Mouse (Mus musculus) v-Abl transformed pro-B cells (cell line): Measurements from ENCODE around the gene Col18a1.

Experiments used
- in situ Hi-C, 2 experiments: fragments of 400-800 bp; cut with MboI; formaldehyde crosslinking; loops; one replicate each; pipeline ENCODE4 v1.15.1; 2025; ENCODE audit not compliant: unreplicated experiment in 2 of 2

Col18a1 gene

GRCm38 (mm10) chr10:77142328-77142727 is 24.0 kb downstream of the Col18a1 start:
- in situ Hi-C loops, result no loop called here

DNA sequence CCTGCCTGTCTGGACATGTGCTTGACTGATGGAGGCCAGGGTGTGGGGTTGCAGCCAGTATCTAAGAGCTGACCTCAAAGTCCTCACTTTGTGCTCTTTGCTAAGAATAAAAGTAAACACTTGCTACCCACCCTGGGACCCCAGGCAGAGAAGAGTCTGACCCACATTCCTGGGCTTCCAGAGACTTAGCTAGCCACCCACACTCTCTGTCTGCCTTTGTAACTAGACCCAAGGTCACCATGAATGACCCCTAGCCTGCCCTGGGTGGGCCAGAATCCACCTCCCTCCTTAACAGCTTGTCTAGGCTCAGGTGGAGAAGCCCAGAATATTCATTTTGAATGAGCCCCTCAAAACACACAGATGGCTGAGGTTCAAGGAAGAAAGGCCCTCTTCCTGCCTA is 28.0 kb downstream of the Col18a1 start:
- in situ Hi-C loops, result loop anchor here (10.0 kb wide), 2 partner anchors 116 to 376 kb away; partner anchors contain the start of genes Fam207a (in 1 of the 2) and Pofut2 (in 1 of the 2)

DNA sequence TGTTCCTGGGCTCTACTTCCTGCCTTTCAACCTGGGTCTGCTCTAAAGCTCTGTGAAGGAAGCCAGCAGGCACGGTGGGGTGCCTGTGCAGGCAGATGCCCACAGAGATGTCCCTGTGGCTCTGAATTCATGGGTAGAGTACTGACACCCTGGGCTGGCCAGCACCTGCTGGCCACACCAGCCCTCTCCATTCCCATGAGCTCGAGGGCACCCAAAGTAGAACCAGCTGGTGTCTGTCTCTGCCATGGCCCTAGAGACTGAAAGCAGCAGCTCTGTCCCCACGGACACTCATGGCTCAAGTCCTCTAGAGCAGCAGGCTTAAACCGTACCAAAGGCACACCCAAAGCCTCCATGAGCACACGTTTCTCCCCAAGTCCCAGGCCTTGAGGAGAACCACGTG is 30.1 kb downstream of the Col18a1 start:
- in situ Hi-C loops, result loop anchor here (10.0 kb wide), 2 partner anchors 119 to 379 kb away; partner anchors contain the start of genes Fam207a (in 1 of the 2) and Pofut2 (in 1 of the 2)

GRCm38 (mm10) chr10:77135274-77135829 is 31.0 kb downstream of the Col18a1 start:
- in situ Hi-C loops, result loop anchor here (10.0 kb wide), 2 partner anchors 119 to 379 kb away; partner anchors contain the start of genes Fam207a (in 1 of the 2) and Pofut2 (in 1 of the 2)

- in situ Hi-C loops, result loop anchor here (5.0 to 10.0 kb wide), 5 partner anchors 120 to 380 kb away; partner anchors contain the start of genes Fam207a (in 1 of the 2) and Pofut2 (in 1 of the 2)
Observed at GRCm38 (mm10) chr10:77134807-77135152, 31.6 kb downstream of the Col18a1 start.

DNA sequence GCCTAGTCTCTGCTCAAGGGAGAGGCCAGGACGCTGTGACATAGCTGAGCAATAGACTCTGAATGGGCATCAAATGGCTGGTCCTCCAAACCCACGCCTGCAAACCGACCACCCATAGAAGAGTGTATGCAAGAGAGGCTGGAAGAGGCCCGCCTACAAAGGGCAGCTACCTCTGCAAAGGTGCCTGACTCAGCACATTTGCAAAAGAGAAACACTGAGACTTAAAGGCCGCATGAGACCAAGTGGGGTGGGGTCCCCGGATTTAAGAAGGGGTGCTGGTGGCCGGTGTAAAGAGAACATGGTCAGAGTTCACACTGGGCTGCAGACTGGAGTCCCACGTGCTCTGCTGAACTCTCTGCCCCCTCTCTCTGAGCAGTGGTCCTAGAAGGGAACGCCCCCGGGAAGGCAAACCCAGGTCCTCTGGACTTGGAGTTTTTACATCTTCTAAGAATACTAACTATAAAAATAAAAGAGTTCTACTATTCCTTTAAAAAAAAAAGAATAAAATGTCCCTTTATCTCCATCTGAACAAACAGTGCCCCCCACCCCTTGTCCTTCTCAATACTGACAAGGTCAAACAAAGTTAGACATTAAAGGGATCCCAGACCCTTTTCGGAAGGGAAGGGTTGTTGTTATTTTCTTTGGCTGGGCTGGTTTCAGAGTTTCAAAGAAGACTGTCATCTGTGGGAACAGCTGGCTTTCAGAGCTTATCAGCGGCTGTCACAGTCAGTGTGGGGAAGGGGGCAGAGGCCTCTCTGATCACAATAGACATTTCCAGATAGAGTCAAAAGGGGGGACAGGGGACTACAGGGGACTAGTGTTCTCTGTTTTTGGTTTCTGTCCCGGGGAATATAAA is 32.2 kb downstream of the Col18a1 start:
- in situ Hi-C loops, result loop anchor here (5.0 to 10.0 kb wide), 5 partner anchors 121 to 381 kb away; partner anchors contain the start of genes Fam207a (in 1 of the 2) and Pofut2 (in 1 of the 2)

DNA sequence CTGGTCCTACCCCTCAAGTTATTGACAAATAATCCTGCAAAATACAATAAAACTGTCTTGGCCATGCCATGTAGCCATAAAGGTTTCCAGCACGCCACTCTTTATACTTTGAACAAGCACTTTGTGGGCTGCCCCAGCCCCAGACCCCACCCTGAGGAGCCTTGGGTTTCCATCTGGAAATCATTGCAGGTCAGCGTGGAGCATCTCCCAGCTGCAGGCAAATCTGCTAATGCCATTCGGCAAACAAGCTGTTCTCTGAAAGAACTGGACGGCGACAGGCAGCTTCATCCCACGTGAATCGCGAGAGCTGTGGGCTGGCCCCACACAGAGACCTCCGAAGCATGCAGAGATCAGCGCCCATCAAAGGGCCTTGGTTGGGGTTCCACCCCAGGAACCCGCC is 34.2 kb downstream of the Col18a1 start:
- in situ Hi-C loops, result loop anchor here (5.0 to 10.0 kb wide), 5 partner anchors 123 to 383 kb away; partner anchors contain the start of genes Fam207a (in 1 of the 2) and Pofut2 (in 1 of the 2)

- in situ Hi-C loops, result loop anchor here (5.0 to 10.0 kb wide), 5 partner anchors 123 to 383 kb away; partner anchors contain the start of genes Fam207a (in 1 of the 2) and Pofut2 (in 1 of the 2)
Observed at GRCm38 (mm10) chr10:77131536-77131935, 34.8 kb downstream of the Col18a1 start.

DNA sequence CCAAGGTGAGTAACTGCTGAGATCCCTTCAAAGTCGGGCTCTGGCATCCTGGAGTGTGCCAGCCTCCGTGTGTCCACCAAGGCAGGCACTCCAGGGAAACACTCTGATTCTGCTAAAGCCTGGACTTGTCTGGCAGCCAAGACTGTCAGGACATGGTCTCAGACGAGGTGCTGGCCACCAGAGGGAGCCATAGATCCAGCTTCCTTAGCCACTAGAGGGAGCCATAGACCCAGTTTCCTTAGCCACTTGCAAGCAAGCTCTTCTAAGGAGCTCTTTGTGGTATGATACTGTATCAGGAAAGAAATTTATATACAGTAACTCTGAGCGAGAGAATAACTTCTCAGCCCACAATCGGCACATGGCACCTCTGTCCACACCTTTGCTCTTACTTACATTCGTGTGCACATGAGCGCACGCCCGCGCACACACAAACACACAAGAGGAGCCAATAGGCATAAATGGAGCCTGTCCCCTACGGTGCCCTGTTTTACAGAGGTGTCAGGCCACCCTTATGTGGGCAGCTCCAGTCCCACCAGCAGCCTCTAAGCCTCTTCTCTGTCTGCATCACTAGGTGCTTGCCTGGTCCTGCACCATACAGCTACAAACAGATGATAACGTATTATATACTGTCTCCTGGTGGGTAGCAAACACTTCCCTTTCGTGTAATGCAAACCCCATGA is 35.6 kb downstream of the Col18a1 start:
- in situ Hi-C loops, result loop anchor here (5.0 to 10.0 kb wide), 5 partner anchors 124 to 384 kb away; partner anchors contain the start of genes Fam207a (in 1 of the 2) and Pofut2 (in 1 of the 2)

DNA sequence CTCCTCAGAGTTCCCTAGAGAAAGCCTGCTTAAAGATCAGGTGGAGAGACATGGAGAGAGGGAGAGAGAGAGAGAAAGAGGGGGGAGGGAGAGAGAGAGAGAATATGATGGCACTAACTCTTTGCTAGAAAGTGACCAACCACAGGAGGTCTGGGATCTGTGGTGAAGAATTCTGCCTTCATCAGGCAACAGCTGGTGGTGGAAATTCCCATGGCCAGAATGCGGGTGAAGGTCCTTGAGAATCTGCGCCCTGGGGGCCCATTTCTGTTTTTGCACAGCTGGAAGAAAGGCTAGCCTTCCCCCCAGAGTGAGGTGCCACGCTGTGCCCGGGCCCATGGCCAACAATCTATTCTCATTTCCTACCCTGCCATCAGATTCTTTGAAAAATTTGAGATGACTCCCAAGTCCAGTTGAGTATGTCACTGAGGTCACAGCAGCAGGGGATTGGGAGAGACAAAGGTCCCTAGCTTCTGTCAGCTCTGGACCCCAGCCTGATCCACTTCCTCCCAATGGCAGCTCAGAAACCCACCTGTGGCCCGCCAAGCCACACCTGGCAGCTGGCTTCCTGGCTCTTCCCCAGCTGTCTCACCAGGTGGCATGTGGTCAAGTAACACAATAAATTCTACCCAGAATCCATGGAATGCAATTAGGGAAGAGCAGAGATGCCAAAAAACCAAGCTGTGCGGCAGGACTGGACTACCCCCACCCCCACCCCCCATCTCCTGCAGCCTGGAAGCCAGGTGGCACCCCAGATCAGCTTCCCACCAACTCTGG is 36.5 kb downstream of the Col18a1 start:
- in situ Hi-C loops, result loop anchor here (5.0 to 10.0 kb wide), 6 partner anchors 122 to 385 kb away; partner anchors contain the start of genes Fam207a (in 1 of the 2) and Pofut2 (in 1 of the 2)

DNA sequence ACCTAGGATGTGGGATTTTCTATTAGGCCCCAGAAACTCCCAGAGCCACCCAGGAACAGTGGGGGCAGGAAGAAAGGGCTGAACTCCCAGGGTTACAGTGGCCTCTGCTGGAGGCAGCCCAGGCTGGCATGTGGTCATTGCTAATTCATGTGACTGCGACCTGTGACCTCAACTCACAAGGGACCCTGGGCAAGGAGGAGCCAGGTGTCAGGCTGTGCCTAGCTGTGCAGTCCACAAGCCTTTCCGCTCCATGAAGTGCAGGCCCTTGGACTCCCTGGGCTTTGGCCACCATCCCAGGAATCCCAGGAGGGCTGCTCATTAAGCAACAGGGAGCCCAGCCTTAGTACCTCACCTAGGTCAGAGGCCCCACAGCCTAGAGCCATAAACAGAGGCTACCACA is 38.4 kb downstream of the Col18a1 start:
- in situ Hi-C loops, result loop anchor here in 1 of 2 experiments (5.0 kb wide), 1 partner anchor 124 kb away; no protein-coding TSS in a partner anchor

GRCm38 (mm10) chr10:77126590-77126989 is 39.8 kb downstream of the Col18a1 start:
- in situ Hi-C loops, result loop anchor here in 1 of 2 experiments (5.0 kb wide), 1 partner anchor 126 kb away; no protein-coding TSS in a partner anchor

DNA sequence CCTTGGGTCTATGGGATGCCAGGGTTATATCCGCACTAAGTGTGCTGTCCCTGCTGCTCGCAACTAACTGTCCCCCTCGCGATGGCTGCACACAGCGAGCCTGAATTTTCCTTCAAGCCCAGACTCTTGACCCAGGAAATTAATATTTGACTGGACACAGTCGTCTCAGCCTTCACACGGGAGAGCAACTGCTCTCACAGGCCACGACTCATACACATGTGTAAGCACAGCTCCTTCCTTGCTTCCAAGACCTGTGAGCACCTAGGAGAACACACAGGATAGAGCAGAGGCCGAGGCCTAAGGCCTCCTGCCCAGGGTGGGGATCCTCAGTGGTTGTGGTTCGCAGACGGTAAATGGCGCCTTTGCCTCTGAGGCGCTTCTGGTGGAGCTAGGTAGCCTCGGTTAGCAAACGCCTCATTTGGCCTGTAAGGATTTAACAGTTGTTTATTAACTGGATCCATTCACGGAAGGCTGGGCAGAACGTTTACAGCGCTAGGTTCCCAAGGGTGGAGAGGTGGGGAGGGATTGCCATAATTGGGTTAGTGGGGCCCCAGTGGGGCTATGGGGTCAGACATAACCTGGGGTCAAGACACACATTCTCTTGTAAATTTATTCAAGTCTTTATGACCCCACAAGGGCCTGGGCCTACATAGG is 41.1 kb downstream of the Col18a1 start:
- in situ Hi-C loops, result loop anchor here in 1 of 2 experiments (5.0 kb wide), 1 partner anchor 127 kb away; no protein-coding TSS in a partner anchor

- in situ Hi-C loops, result no loop called here
Observed at GRCm38 (mm10) chr10:77123953-77124352, 42.4 kb downstream of the Col18a1 start.

- in situ Hi-C loops, result no loop called here
Observed at GRCm38 (mm10) chr10:77121287-77122022, 44.9 kb downstream of the Col18a1 start.

DNA sequence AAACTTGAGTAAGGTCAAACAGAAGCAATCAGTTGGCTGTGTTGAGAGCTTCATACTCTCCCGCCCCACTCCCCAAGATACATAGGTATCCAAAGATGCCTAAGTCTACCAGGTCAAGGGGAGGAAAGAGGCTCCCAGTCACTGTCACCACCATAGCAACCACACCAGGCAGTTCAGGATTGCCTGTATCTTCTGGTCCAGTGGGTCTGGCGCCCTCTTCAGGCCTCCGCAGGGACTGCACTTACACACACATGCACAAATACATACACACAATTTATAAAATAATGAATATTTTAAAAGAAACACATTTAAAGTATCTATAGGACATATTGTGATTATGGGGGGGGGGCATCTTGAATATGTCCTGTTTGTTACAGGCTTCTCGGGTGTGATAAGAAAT is 45.8 kb downstream of the Col18a1 start:
- in situ Hi-C loops, result no loop called here

GRCm38 (mm10) chr10:77119437-77119836 is 46.9 kb downstream of the Col18a1 start:
- in situ Hi-C loops, result no loop called here

DNA sequence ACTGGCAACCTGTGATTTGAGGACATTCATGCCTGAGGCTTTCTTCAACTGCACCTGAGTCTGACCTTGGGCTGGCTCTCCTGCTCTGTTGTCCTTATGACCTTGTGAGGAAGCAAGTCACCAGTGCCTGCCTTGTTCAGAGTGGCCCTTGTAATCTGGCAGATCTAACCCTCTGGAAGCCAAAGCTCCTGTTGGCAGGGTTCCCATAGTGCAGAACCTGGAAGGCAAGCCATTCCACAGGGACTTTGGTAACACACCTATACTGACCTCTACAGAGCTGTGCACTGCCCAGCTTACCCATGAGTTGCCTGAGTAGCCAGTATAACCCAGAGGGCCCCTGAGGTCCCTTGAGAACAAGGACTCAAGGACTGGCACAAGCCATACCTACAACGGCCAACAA is 48.0 kb downstream of the Col18a1 start:
- in situ Hi-C loops, result no loop called here
